Mouse (Mus musculus) forebrain, embryonic 12.5 days (tissue): ENCODE data around the gene AC153137.1. TPM values are rescaled to one million over a fixed set of nuclear protein-coding genes. Genes with fewer than 3 reads are reported as not detected.

Source experiments
- ATAC-seq: fragments of 200-750 bp; cut with Nextera tagmentation; 2 replicates; pipeline ENCODE4 v1.8.0; 2017; ENCODE audit warnings: moderate TSS enrichment; ENCODE audit not compliant: low FRiP score
- H3K27ac ChIP-seq: fragments of 300-500 bp; sonication (generic); 2 replicates; pipeline ENCODE4 v1.5.1; 2016; ENCODE audit warnings: mild to moderate bottlenecking
- H3K27me3 ChIP-seq: fragments of 300-500 bp; sonication (generic); 2 replicates; pipeline ENCODE4 v1.6.1; 2016; ENCODE audit warnings: mild to moderate bottlenecking
- H3K36me3 ChIP-seq: fragments of 300-500 bp; sonication (generic); replicated peaks from 2 replicates; pipeline ENCODE4 v1.6.1; 2016; ENCODE audit warnings: mild to moderate bottlenecking
- H3K4me1 ChIP-seq: fragments of 300-500 bp; sonication (generic); 2 replicates; pipeline ENCODE4 v1.6.1; 2016
- H3K4me2 ChIP-seq: fragments of 300-500 bp; sonication (generic); 2 replicates; pipeline ENCODE4 v1.6.1; 2016; ENCODE audit warnings: mild to moderate bottlenecking, moderate library complexity
- H3K4me3 ChIP-seq: fragments of 300-500 bp; sonication (generic); replicated peaks from 2 replicates; pipeline ENCODE4 v1.5.1; 2016; ENCODE audit warnings: mild to moderate bottlenecking
- H3K9ac ChIP-seq: fragments of 300-500 bp; sonication (generic); 2 replicates; pipeline ENCODE4 v1.6.1; 2016; ENCODE audit warnings: mild to moderate bottlenecking
- H3K9me3 ChIP-seq: fragments of 300-500 bp; sonication (generic); 2 replicates; pipeline ENCODE4 v1.6.1; 2016
- WGBS: fragments of 180-500 bp; shearing (Covaris S2); methylation state at CpG from one replicate; pipeline ENCODE4 v1.1.7; 2016; 5-methylcytosine and 5-hydroxymethylcytosine counted together
- polyA plus RNA-seq: library from polyadenylated mRNA; unstranded; fragments of >200 nt; fragmentation: Nextera tagmentation; extraction: Ambion mirVana; gene quantifications from 2 replicates; pipeline ENCODE4 v1.2.1, GENCODE M21; 2016

The AC153137.1 gene
- polyA plus RNA-seq, 1 experiment from 2014 or later = not detected

- Histone ChIP-seq H3K9ac (no peak overlapping the region), H3K4me1 (peaks cover 11% of the 10 kb centered on the region), H3K4me3 (no peak overlapping the region), H3K27ac (no peak overlapping the region), H3K27me3 (no peaks in the 10 kb centered on the region), H3K9me3 (no peaks in the 10 kb centered on the region), H3K36me3 (peaks cover 27% of the 10 kb centered on the region), H3K4me2 (no peak overlapping the region)
- 92% methylated on average over 6 of the region's 6 CpGs for WGBS
- no peak for ATAC-seq
Observed at GRCm38 (mm10) chr1:30945136-30945535, 32.6 kb downstream of the AC153137.1 start.

DNA sequence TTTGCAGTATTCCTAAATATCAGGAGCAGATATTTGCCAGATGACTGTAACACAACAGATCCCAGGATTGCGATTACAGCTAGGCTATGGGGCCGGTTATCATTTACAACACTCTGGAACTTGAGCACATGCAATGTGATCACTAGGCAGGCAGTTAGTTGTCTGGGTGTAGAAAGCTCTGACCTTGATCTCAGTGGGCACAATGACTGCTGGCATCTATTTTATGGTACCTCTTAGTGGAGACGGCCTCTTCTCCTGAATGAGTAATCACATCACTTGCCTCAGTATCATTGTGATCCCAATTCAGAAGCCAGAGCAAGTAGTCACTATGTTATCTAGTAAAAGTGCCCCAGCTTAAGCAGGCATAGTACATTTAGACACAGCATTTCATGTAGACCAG, 37.2 kb downstream of the AC153137.1 start:
- Histone ChIP-seq H3K27ac (no peak overlapping the region), H3K36me3 (peaks cover 27% of the 10 kb centered on the region), H3K4me3 (no peak overlapping the region), H3K4me2 (no peak overlapping the region), H3K9ac (no peak overlapping the region), H3K27me3 (no peaks in the 10 kb centered on the region), H3K4me1 (no peaks in the 10 kb centered on the region), H3K9me3 (no peaks in the 10 kb centered on the region)
- no peak for ATAC-seq
- 84% methylated on average over 3 of the region's 3 CpGs for WGBS

DNA sequence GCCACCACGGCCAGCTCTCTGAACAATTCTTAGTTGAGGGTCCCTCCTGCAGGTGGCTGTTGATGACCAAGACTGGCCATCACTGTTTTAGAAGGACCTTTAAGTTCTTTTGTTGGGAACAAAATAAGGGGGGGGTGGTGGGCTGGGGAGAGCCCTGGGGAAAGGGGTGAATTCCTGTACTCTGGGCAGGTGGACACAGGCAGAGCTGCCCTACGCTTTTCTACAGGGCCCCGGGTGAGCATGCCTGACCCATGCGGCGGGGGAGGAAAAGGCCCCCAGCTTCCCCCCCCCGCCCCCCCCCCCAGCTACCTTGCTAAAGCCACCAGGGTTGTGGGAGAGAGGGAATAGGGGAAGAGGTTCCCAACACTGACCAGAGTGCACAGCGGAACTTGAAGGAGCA, 39.4 kb downstream of the AC153137.1 start:
- 82% methylated on average over 7 of the region's 7 CpGs for WGBS
- no peak for ATAC-seq
- H3K27me3 ChIP-seq = no peaks in the 10 kb centered on the region

DNA sequence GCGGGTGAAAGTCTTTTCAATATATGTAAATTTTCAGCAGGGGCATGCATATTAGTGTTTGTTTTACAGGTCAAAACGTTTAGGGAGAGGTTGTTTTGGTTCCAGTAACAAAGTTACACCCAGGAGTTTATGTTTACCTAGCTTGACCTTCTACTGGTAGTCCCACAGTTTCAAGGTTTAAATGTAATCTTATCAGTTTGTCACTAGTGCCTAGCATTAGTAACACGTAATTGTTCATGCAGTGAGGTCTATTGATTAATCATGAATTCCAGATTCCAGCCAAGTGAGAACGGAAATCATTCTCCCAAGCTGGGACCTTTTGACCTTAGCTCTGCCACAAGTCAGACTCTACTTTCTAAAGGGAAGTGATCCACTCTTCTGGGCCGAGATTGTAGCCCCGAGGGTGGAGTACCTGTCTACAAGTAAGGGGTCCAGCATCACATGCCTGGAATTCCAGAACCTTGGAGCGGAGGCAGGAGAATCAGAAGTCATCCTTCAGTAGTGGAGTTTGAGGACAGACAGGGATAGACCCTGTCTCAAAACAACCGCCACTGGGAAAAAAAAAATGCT, 40.3 kb downstream of the AC153137.1 start:
- Histone ChIP-seq H3K9ac (no peak overlapping the region), H3K4me2 (no peak overlapping the region), H3K4me1 (no peaks in the 10 kb centered on the region), H3K9me3 (no peaks in the 10 kb centered on the region), H3K4me3 (no peak overlapping the region), H3K27me3 (no peaks in the 10 kb centered on the region), H3K36me3 (0 out of 2 replicates have a peak, but pooled peaks cover 5% of the 10 kb centered on the region), H3K27ac (no peak overlapping the region)
- no peak for ATAC-seq
- 72% methylated on average over 8 of the region's 8 CpGs for WGBS

More for the DNA sequence above, 39.4 kb downstream of the AC153137.1 start:
- H3K9ac ChIP-seq = no peak overlapping the region
- H3K4me1 ChIP-seq = no peaks in the 10 kb centered on the region
- no peaks in the 10 kb centered on the region for H3K9me3 ChIP-seq
- no peak overlapping the region for H3K4me2 ChIP-seq
- H3K4me3 ChIP-seq = no peak overlapping the region
- no peak overlapping the region for H3K27ac ChIP-seq
- peaks cover 8% of the 10 kb centered on the region for H3K36me3 ChIP-seq

GRCm38 (mm10) chr1:30936488-30936887, 41.3 kb downstream of the AC153137.1 start:
- WGBS = 75% methylated on average over 2 of the region's 2 CpGs
- no peak overlapping the region for H3K9ac ChIP-seq
- no peak overlapping the region for H3K4me2 ChIP-seq
- H3K27me3 ChIP-seq = no peaks in the 10 kb centered on the region
- H3K9me3 ChIP-seq = no peaks in the 10 kb centered on the region
- no peak for ATAC-seq
- 0 out of 2 replicates have a peak, but pooled peaks cover 5% of the 10 kb centered on the region for H3K36me3 ChIP-seq
- H3K4me3 ChIP-seq = no peak overlapping the region
- H3K4me1 ChIP-seq = no peaks in the 10 kb centered on the region
- H3K27ac ChIP-seq = no peak overlapping the region

GRCm38 (mm10) chr1:30930823-30931222, 46.9 kb downstream of the AC153137.1 start:
- WGBS = 80% methylated on average over 2 of the region's 2 CpGs
- no peaks in the 10 kb centered on the region for H3K36me3 ChIP-seq
- ATAC-seq = no peak

GRCm38 (mm10) chr1:30930194-30930593, 47.6 kb downstream of the AC153137.1 start:
- Histone ChIP-seq H3K9me3 (no peaks in the 10 kb centered on the region), H3K9ac (no peak overlapping the region), H3K4me2 (no peak overlapping the region), H3K4me1 (no peaks in the 10 kb centered on the region), H3K4me3 (no peak overlapping the region), H3K27ac (no peak overlapping the region), H3K36me3 (no peaks in the 10 kb centered on the region), H3K27me3 (no peaks in the 10 kb centered on the region)
- WGBS = 89% methylated on average over 2 of the region's 2 CpGs
- ATAC-seq = no peak

More at GRCm38 (mm10) chr1:30930823-30931222, 46.9 kb downstream of the AC153137.1 start:
- Histone ChIP-seq H3K4me2 (no peak overlapping the region), H3K27ac (no peak overlapping the region), H3K9ac (no peak overlapping the region), H3K9me3 (no peaks in the 10 kb centered on the region), H3K27me3 (no peaks in the 10 kb centered on the region), H3K4me1 (no peaks in the 10 kb centered on the region), H3K4me3 (no peak overlapping the region)

Other genes starting within 250 kb of the AC153137.1 start
- gene Phf3, start 104.0 kb downstream of the AC153137.1 start, polyA plus RNA-seq = 47.5 and 50.3 TPM in 2 replicates
- not detected in 2 replicates for gene Lgsn, start 198.4 kb upstream of the AC153137.1 start, polyA plus RNA-seq
- not detected in 2 replicates for gene 4931428L18Rik, start 244.7 kb upstream of the AC153137.1 start, polyA plus RNA-seq
- gene Pih1d3, start 244.9 kb upstream of the AC153137.1 start, polyA plus RNA-seq = not detected in 2 replicates